Mouse (Mus musculus): ENCODE data around the gene 2010003K11Rik. TPM values are rescaled to one million over a fixed set of nuclear protein-coding genes. Genes with fewer than 3 reads are reported as not detected.

2010003K11Rik gene
- polyA plus RNA-seq, 1 experiment from 2014 or later, result not detected

DNA sequence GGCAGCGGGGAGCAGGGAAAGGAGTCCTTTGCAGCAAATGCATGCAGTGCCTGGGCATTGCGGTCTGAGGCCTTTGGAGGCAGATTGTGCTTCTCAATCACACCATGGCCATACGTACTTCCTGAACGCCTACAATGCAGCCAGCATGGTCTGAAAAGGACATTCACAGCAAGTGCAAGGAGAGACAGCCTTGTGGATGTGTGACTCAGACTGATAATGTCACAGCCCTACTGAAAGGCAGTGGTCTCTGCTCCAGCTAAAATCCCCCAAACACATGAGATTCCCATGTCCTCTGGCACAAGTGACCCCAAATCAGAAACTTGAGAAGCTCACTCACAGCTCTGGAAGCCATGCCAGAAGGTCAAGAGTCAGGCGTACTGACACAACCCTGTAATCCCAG is 2.6 kb downstream of the 2010003K11Rik start:
- H3K4me3 ChIP-seq, result no peak overlapping the region
- no peak for ATAC-seq (ENCODE audit: low FRiP score, low read depth)
- H3K27ac ChIP-seq, result no peak overlapping the region
- no peaks in the 10 kb centered on the region for H3K27me3 ChIP-seq
- WGBS, result 80% methylated on average over 5 of the region's 5 CpGs
- H3K4me1 ChIP-seq, result peaks cover 7% of the 10 kb centered on the region; the same call in 1 of the 2 replicates
- no peak overlapping the region for H3K4me2 ChIP-seq (replicated peaks)
- no peaks in the 10 kb centered on the region for H3K36me3 ChIP-seq
- no peaks in the 10 kb centered on the region for H3K9me3 ChIP-seq
- H3K9ac ChIP-seq, result no peak overlapping the region

DNA sequence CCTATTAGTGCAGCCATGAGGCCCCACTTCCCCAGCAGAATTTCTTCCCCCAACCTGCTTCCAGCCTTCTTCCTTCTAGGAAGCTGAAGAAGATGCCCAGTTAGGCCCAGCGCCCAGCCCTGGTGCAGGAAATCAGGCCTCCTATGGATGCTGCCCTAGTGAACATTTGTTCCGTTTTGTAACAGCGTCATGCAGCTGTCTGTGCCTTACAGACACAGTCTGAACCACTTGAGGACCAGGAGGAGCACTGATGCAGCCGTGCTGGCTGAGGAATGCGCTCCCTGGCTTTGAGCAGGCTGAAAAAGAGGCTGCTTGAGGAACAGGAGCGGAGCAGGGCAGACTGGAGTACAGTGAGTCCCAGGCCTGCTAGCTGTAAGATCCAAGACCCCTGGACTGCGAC is 3.7 kb downstream of the 2010003K11Rik start:
- Histone ChIP-seq H3K27ac (no peak overlapping the region), H3K36me3 (no peaks in the 10 kb centered on the region), H3K27me3 (no peaks in the 10 kb centered on the region), H3K4me3 (no peak overlapping the region), H3K4me1 (peaks cover 7% of the 10 kb centered on the region; the same call in 1 of the 2 replicates), H3K9ac (no peak overlapping the region; the same call in 1 of the 2 replicates), H3K4me2 (replicated peaks) (no peak overlapping the region), H3K9me3 (no peaks in the 10 kb centered on the region)
- WGBS, result 69% methylated on average over 7 of the region's 7 CpGs
- ATAC-seq (ENCODE audit: low FRiP score, low read depth), result no peak

DNA sequence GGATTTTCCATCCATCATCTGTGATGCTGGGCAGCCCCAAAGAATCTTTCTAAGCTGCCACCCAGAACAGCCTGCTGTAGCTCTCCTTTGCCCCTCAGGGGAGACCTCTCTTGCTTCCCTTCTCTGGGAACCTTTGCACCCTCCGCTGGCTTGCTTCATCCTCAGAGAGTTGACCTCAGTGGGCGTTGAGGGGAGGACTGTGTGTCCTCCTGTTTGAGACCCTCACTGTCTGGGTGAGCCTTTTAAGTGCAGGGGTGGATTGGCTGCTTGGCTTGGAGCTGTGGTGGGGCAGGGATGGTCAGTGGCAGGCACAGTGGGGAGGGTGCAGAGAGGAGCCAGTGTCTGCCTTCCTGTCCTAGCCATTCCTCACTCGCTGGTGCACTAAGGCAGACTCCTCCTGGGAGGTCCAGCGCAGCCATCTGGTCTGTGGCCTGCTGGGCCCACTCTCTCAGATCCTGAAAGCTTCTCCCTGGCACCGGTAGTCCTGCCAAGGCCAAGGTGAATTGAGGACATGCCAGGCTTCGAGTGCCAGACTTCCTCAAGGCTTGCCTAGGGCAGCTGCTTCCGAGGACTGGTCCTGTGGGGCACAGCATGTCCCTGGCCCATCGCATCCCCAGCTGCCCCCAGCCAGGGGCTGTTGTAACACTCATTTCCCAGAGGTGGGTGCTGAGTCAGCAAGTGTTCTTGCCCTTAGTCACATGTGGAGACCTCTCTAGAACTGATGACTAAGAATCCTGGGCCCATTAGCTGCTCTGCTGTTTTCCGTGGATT is 5.7 kb downstream of the 2010003K11Rik start:
- Histone ChIP-seq H3K27me3 (no peaks in the 10 kb centered on the region), H3K36me3 (no peaks in the 10 kb centered on the region), H3K27ac (no peak overlapping the region), H3K4me3 (no peak overlapping the region), H3K9ac (no peak overlapping the region), H3K9me3 (no peaks in the 10 kb centered on the region), H3K4me2 (replicated peaks) (no peak overlapping the region), H3K4me1 (peaks cover 2% of the 10 kb centered on the region; the same call in 1 of the 2 replicates)
- 55% methylated on average over 9 of the region's 9 CpGs for WGBS
- ATAC-seq (ENCODE audit: low FRiP score, low read depth), result no peak

DNA sequence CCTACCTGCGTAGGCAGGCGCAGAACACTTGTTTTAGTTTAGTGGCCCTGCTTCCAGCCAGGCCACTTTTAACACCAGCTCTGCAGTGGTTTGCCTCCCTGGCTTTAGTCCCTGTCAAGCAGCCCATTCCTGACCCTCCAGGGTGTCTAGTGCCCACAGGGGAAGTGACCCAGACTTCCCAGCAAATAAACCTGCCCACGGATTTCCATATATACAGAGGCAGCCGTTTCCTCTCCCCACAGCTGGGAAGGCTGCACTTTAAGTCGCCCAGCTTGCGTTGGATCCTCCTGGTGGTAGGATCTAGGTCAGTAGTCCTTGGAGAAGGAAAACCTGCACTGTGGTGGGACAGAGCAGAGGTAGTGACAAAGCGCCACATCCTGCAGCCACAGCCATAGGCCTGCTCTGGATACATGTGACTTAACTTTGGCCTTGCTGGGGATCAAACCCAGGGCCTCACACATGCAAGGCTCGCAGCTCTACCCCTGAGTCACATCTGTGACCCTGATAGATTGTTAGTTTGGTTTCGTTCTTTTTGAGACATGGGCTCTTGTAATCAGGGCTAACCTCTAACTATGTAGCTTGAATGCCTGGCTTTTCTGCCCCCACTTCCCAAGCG is 7.2 kb downstream of the 2010003K11Rik start:
- no peak overlapping the region for H3K9ac ChIP-seq

DNA sequence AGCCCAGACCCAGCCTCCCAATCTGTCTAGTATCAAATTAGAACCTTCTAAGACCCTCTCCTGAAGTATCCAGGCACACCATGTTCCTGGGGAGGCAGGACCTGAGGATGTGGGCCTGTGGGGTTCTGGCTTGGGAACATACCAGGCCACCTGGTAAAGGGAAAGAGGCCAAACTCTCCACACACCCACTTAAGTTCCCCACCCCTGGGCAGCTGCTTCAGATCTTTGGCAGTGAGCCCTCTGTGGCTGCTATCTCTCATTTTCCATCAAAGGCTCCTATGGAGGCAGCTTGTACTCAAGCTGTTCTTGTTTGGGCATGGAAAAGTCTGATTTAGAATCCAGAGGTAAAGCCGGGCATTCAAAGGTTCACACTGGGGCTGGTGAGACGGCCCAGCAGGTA is 10.5 kb downstream of the 2010003K11Rik start:
- no peaks in the 10 kb centered on the region for H3K36me3 ChIP-seq
- no peak overlapping the region for H3K4me3 ChIP-seq
- no peak overlapping the region for H3K27ac ChIP-seq
- no peak overlapping the region for H3K4me2 ChIP-seq (replicated peaks)
- no peaks in the 10 kb centered on the region for H3K9me3 ChIP-seq
- H3K4me1 ChIP-seq, result no peaks in the 10 kb centered on the region
- WGBS, result 79% methylated on average over 2 of the region's 2 CpGs
- no peak overlapping the region for H3K9ac ChIP-seq
- H3K27me3 ChIP-seq, result no peaks in the 10 kb centered on the region
- ATAC-seq (ENCODE audit: low FRiP score, low read depth), result no peak

More for the DNA sequence above, 7.2 kb downstream of the 2010003K11Rik start:
- Histone ChIP-seq H3K4me2 (replicated peaks) (no peak overlapping the region), H3K27me3 (no peaks in the 10 kb centered on the region), H3K36me3 (no peaks in the 10 kb centered on the region), H3K4me1 (no peaks in the 10 kb centered on the region), H3K4me3 (no peak overlapping the region), H3K9me3 (no peaks in the 10 kb centered on the region), H3K27ac (no peak overlapping the region)
- 61% methylated on average over 10 of the region's 10 CpGs for WGBS
- ATAC-seq (ENCODE audit: low FRiP score, low read depth), result no peak

DNA sequence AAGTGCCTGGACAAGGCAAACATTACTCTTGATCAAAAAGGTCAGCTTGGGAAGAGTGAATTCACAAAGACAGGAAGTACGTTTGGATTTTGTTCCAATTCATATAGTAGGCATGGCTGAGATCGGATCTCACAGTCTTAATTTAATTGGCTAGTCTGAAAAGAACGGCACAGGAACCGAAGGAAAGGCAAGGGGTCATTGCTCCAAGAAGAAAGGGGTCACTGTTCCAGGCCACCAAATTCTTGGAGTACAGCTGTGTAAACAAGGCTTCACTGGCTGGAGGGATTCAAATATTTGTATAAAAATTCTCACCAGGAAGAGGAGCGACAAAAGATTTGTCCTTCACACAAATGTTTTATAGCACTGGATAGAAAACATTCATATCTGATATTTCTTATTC is 13.4 kb downstream of the 2010003K11Rik start:
- H3K9ac ChIP-seq, result no peak overlapping the region
- 57% methylated on average over 5 of the region's 5 CpGs for WGBS
- no peaks in the 10 kb centered on the region for H3K36me3 ChIP-seq
- no peaks in the 10 kb centered on the region for H3K9me3 ChIP-seq
- no peak overlapping the region for H3K4me3 ChIP-seq
- no peak for ATAC-seq (ENCODE audit: low FRiP score, low read depth)
- H3K27ac ChIP-seq, result no peak overlapping the region
- H3K4me2 ChIP-seq (replicated peaks), result no peak overlapping the region
- H3K4me1 ChIP-seq, result no peaks in the 10 kb centered on the region
- H3K27me3 ChIP-seq, result no peaks in the 10 kb centered on the region; the same call in 1 of the 2 replicates

DNA sequence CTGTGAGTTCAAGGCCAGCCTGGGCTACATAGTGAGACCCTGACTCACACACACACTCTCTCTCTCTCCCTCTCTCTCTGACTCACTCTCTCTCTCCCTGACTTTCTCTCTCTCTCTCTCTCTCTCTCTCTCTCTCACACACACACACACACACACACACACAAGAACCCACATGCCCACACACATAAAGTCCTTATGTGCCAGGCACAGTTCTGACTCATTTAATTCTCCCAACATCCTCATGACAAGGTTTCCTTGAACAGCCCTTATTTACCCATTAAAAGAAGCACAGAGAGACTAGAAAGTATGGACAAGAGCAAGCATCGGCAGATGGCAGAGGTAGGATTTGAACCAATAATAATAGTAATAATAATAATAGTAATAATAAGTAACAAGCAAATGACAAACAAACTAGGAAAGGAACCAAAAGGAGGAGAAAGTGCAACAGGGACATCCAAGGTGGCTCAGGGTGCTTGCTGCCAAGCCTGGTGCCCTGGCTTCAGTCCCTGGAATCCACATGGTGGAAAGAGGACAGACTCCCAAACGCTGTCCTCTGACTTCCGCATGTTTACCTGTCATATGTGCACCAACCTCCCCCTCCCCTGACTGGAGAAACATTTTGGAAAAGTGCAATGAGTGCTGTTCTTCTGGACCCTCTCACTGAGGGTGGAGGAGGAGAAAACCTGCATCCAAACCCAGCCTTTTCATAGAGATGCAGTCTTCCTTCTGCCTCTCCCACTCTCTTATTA is 16.1 kb downstream of the 2010003K11Rik start:
- no peak for ATAC-seq (ENCODE audit: low FRiP score, low read depth)
- H3K4me2 ChIP-seq (replicated peaks), result no peak overlapping the region
- H3K27me3 ChIP-seq, result peaks cover 18% of the 10 kb centered on the region
- H3K4me1 ChIP-seq, result no peaks in the 10 kb centered on the region; the same call in 1 of the 2 replicates
- no peak overlapping the region for H3K27ac ChIP-seq
- H3K9ac ChIP-seq, result no peak overlapping the region
- H3K4me3 ChIP-seq, result no peak overlapping the region
- no peaks in the 10 kb centered on the region for H3K36me3 ChIP-seq
- no peaks in the 10 kb centered on the region for H3K9me3 ChIP-seq
- 76% methylated on average over 3 of the region's 3 CpGs for WGBS

DNA sequence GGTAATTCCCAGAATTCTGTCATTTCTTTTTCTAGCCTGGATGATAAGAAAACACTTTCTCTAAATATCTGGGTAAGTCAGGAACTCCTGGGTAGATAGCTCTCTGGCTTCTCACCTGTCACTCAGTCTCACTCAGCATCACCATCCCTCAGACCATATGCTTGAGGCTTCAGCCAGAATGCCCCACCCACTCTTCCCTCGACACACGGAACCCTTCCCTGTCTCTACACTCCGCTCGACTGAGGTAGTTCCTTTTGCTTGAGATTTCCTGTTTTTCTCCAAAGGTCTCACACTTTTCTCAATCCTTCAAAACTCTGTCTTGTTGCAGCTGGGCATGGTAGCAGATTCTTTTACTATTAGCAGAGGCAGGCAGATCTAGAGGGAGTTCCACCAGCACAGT is 17.1 kb downstream of the 2010003K11Rik start:
- no peak for ATAC-seq (ENCODE audit: low FRiP score, low read depth)
- Histone ChIP-seq H3K4me2 (replicated peaks) (no peak overlapping the region), H3K27ac (no peak overlapping the region), H3K4me3 (no peak overlapping the region), H3K4me1 (peaks cover 7% of the 10 kb centered on the region), H3K36me3 (no peaks in the 10 kb centered on the region), H3K9ac (no peak overlapping the region), H3K27me3 (peaks cover 28% of the 10 kb centered on the region), H3K9me3 (no peaks in the 10 kb centered on the region)
- 35% methylated on average over 4 of the region's 4 CpGs for WGBS

DNA sequence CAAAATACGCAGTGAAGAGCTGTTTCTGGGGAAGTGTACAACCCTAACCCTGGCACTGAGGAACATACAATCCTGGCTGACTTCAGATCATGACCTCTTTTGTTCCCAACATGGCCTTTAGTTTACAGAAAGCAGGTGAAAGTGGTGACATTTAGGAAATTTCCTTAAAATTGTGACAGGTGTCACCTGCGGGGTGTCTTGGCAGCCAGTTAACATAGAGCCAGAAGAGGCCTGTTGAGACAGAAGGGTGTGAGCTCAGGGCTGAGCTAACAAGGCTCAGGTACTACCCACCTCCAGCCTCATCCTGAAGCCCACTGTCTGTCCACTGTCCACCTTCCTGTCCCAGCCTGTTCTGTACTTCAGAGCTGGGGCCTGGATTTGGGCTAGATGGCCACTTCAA is 18.3 kb downstream of the 2010003K11Rik start:
- H3K4me3 ChIP-seq, result no peak overlapping the region
- H3K9me3 ChIP-seq, result no peaks in the 10 kb centered on the region
- no peaks in the 10 kb centered on the region for H3K36me3 ChIP-seq
- peaks cover 41% of the 10 kb centered on the region for H3K27me3 ChIP-seq
- H3K27ac ChIP-seq, result no peak overlapping the region
- ATAC-seq (ENCODE audit: low FRiP score, low read depth), result no peak
- no peak overlapping the region for H3K9ac ChIP-seq
- no peak overlapping the region for H3K4me2 ChIP-seq (replicated peaks)
- H3K4me1 ChIP-seq, result peaks cover 9% of the 10 kb centered on the region
- WGBS, result 88% methylated on average over 2 of the region's 2 CpGs

DNA sequence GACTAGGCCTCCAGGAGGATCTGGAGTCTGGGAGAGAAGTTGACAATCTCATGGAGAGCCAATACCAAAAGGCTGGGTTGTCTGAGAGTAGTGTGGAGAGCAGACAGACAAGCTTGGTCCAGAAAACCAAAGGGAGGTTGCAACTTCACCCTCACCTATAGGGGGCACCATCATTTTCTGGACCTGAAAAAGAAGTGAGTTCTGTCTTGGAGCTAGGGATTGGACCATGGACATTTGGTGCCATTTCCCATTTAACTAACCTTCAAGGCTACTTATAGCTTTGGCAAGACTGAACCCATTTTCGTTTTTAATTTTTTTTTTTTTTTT is 20.2 kb downstream of the 2010003K11Rik start:
- Histone ChIP-seq H3K9ac (no peak overlapping the region), H3K27ac (no peak overlapping the region), H3K4me2 (replicated peaks) (no peak overlapping the region), H3K27me3 (peaks cover 50% of the 10 kb centered on the region), H3K36me3 (no peaks in the 10 kb centered on the region), H3K4me3 (no peak overlapping the region), H3K9me3 (no peaks in the 10 kb centered on the region), H3K4me1 (peaks cover 9% of the 10 kb centered on the region)
- WGBS, result 41% methylated on average over 1 of the region's 1 CpGs
- ATAC-seq (ENCODE audit: low FRiP score, low read depth), result no peak

DNA sequence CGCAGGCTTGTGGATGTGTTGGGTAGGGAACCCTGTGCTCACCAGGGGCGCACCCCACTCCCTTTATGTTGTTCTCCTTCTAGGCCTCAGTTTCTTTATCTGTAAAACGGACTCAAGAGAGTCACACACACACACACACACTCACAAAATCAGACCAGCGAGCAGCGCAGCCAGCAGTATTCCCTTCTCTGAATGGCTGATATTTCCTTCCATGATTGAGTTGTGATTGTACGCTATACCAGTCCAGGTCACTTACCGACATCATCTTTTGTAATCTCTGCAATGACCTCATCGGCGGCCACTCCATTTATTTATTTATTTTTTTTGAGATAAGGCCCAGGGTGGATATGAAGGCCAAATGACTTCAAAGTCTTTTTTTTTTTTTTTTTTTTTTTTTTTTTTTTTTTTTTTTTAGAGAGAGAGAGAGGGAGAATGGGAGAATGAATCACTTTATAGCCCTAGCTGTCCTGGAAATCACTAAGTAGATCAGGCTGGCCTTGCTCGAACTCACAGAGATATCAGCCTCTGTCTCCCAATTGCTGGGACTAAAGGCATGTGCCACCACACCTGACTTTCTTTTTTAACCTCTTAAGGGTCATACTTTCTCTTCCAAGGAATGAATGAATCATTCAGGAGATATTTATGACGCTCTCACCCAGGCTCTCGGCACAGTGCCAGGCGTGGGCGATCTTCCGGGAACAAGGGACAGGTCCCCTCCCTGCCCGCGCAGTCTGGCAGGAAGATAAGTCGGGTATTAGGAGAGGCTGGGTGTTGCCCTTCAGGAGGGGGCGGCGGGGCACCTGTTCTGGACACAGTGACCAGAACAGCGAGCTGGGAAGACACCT is 20.8 kb downstream of the 2010003K11Rik start, which contains the start of gene Syt12:
Syt12 (minus strand) TSS at position 103 of the 845 bp plus-strand sequence.
- Histone ChIP-seq H3K4me1 (peaks cover 9% of the 10 kb centered on the region), H3K27me3 (peaks cover 50% of the 10 kb centered on the region), H3K4me3 (peak within 1 kb of the TSS; percentile 58), H3K9ac (peak within 1 kb of the TSS; percentile 69), H3K9me3 (no peaks in the 10 kb centered on the region), H3K4me2 (replicated peaks) (peak within 1 kb of the TSS; percentile 98), H3K36me3 (no peaks in the 10 kb centered on the region), H3K27ac (no peak within 1 kb of the TSS)
- ATAC-seq (ENCODE audit: low FRiP score, low read depth), result no peak; the same call in 1 of the 2 replicates
- 39% methylated on average over 20 of the region's 21 CpGs for WGBS

All from limb, embryonic 13.5 days (tissue).